Mouse (Mus musculus): ENCODE measurements around the gene Emp1. TPM values are rescaled to one million over a fixed set of nuclear protein-coding genes. Genes with fewer than 3 reads are reported as not detected.

The Emp1 gene
- polyA plus RNA-seq, 1 experiment from 2014 or later, result 28.8 TPM

GRCm38 (mm10) chr6:135400306-135400705 lies 38.0 kb downstream of the Emp1 start:
- H3K9me3 ChIP-seq (ENCODE audit: control insufficient read depth, low read depth, low read length), result no peaks in the 10 kb centered on the region
- no peak overlapping the region for H3K27ac ChIP-seq (ENCODE audit: low read length)
- H3K4me3 ChIP-seq (ENCODE audit: low read depth, low read length), result no peak overlapping the region
- WGBS, result 36% methylated on average over 3 of the region's 3 CpGs
- no peaks in the 10 kb centered on the region for H3K27me3 ChIP-seq (ENCODE audit: control insufficient read depth, insufficient read depth, low read length)
- no peak for ATAC-seq (ENCODE audit: insufficient number of reproducible peaks, insufficient read depth, low FRiP score, low read depth)
- no peak overlapping the region for H3K9ac ChIP-seq (replicated peaks; ENCODE audit: low read depth, low read length)
- H3K4me2 ChIP-seq (replicated peaks; ENCODE audit: low read depth, low read length), result no peak overlapping the region
- H3K4me1 ChIP-seq (ENCODE audit: control insufficient read depth, insufficient read depth, low read length), result no peaks in the 10 kb centered on the region
- H3K36me3 ChIP-seq (ENCODE audit: control insufficient read depth, insufficient read depth, low read length), result no peaks in the 10 kb centered on the region

GRCm38 (mm10) chr6:135405093-135405492 lies 42.7 kb downstream of the Emp1 start:
- Histone ChIP-seq H3K27me3 (ENCODE audit: control insufficient read depth, insufficient read depth, low read length) (no peaks in the 10 kb centered on the region), H3K4me2 (replicated peaks; ENCODE audit: low read depth, low read length) (no peak overlapping the region), H3K36me3 (ENCODE audit: control insufficient read depth, insufficient read depth, low read length) (no peaks in the 10 kb centered on the region), H3K4me3 (ENCODE audit: low read depth, low read length) (no peak overlapping the region), H3K4me1 (ENCODE audit: control insufficient read depth, insufficient read depth, low read length) (no peaks in the 10 kb centered on the region), H3K9me3 (ENCODE audit: control insufficient read depth, low read depth, low read length) (no peaks in the 10 kb centered on the region), H3K9ac (replicated peaks; ENCODE audit: low read depth, low read length) (no peak overlapping the region), H3K27ac (ENCODE audit: low read length) (no peak overlapping the region)
- ATAC-seq (ENCODE audit: insufficient number of reproducible peaks, insufficient read depth, low FRiP score, low read depth), result no peak
- 89% methylated on average over 11 of the region's 11 CpGs for WGBS

GRCm38 (mm10) chr6:135407323-135407722 lies 45.0 kb downstream of the Emp1 start:
- H3K27me3 ChIP-seq (ENCODE audit: control insufficient read depth, insufficient read depth, low read length), result no peaks in the 10 kb centered on the region

GRCm38 (mm10) chr6:135411712-135412319 lies 49.5 kb downstream of the Emp1 start:
- no peak overlapping the region for H3K9ac ChIP-seq (replicated peaks; ENCODE audit: low read depth, low read length)
- H3K4me3 ChIP-seq (ENCODE audit: low read depth, low read length), result no peak overlapping the region
- H3K9me3 ChIP-seq (ENCODE audit: control insufficient read depth, low read depth, low read length), result no peaks in the 10 kb centered on the region
- 88% methylated on average over 10 of the region's 10 CpGs for WGBS
- ATAC-seq (ENCODE audit: insufficient number of reproducible peaks, insufficient read depth, low FRiP score, low read depth), result no peak
- no peak overlapping the region for H3K27ac ChIP-seq (ENCODE audit: low read length)
- no peaks in the 10 kb centered on the region for H3K27me3 ChIP-seq (ENCODE audit: control insufficient read depth, insufficient read depth, low read length)
- H3K4me1 ChIP-seq (ENCODE audit: control insufficient read depth, insufficient read depth, low read length), result no peaks in the 10 kb centered on the region
- no peaks in the 10 kb centered on the region for H3K36me3 ChIP-seq (ENCODE audit: control insufficient read depth, insufficient read depth, low read length)
- no peak overlapping the region for H3K4me2 ChIP-seq (replicated peaks; ENCODE audit: low read depth, low read length)

More at GRCm38 (mm10) chr6:135407323-135407722, 45.0 kb downstream of the Emp1 start:
- no peaks in the 10 kb centered on the region for H3K9me3 ChIP-seq (ENCODE audit: control insufficient read depth, low read depth, low read length)
- H3K27ac ChIP-seq (ENCODE audit: low read length), result no peak overlapping the region
- H3K36me3 ChIP-seq (ENCODE audit: control insufficient read depth, insufficient read depth, low read length), result no peaks in the 10 kb centered on the region
- H3K9ac ChIP-seq (replicated peaks; ENCODE audit: low read depth, low read length), result no peak overlapping the region
- no peaks in the 10 kb centered on the region for H3K4me1 ChIP-seq (ENCODE audit: control insufficient read depth, insufficient read depth, low read length)
- no peak overlapping the region for H3K4me3 ChIP-seq (ENCODE audit: low read depth, low read length)
- 38% methylated on average over 4 of the region's 4 CpGs for WGBS
- no peak for ATAC-seq (ENCODE audit: insufficient number of reproducible peaks, insufficient read depth, low FRiP score, low read depth)
- no peak overlapping the region for H3K4me2 ChIP-seq (replicated peaks; ENCODE audit: low read depth, low read length)

GRCm38 (mm10) chr6:135412649-135413048 lies 50.3 kb downstream of the Emp1 start:
- Histone ChIP-seq H3K9ac (replicated peaks; ENCODE audit: low read depth, low read length) (no peak overlapping the region), H3K27me3 (ENCODE audit: control insufficient read depth, insufficient read depth, low read length) (no peaks in the 10 kb centered on the region), H3K27ac (ENCODE audit: low read length) (no peak overlapping the region), H3K4me1 (ENCODE audit: control insufficient read depth, insufficient read depth, low read length) (no peaks in the 10 kb centered on the region), H3K4me3 (ENCODE audit: low read depth, low read length) (no peak overlapping the region), H3K9me3 (ENCODE audit: control insufficient read depth, low read depth, low read length) (no peaks in the 10 kb centered on the region), H3K36me3 (ENCODE audit: control insufficient read depth, insufficient read depth, low read length) (no peaks in the 10 kb centered on the region), H3K4me2 (replicated peaks; ENCODE audit: low read depth, low read length) (no peak overlapping the region)
- no peak for ATAC-seq (ENCODE audit: insufficient number of reproducible peaks, insufficient read depth, low FRiP score, low read depth)
- WGBS, result 81% methylated on average over 6 of the region's 6 CpGs

GRCm38 (mm10) chr6:135417459-135417858 lies 55.1 kb downstream of the Emp1 start:
- Histone ChIP-seq H3K9me3 (ENCODE audit: control insufficient read depth, low read depth, low read length) (no peaks in the 10 kb centered on the region), H3K27ac (ENCODE audit: low read length) (no peak overlapping the region), H3K4me1 (ENCODE audit: control insufficient read depth, insufficient read depth, low read length) (no peaks in the 10 kb centered on the region), H3K27me3 (ENCODE audit: control insufficient read depth, insufficient read depth, low read length) (no peaks in the 10 kb centered on the region), H3K9ac (replicated peaks; ENCODE audit: low read depth, low read length) (no peak overlapping the region), H3K4me2 (replicated peaks; ENCODE audit: low read depth, low read length) (no peak overlapping the region), H3K36me3 (ENCODE audit: control insufficient read depth, insufficient read depth, low read length) (no peaks in the 10 kb centered on the region), H3K4me3 (ENCODE audit: low read depth, low read length) (no peak overlapping the region)
- ATAC-seq (ENCODE audit: insufficient number of reproducible peaks, insufficient read depth, low FRiP score, low read depth), result no peak
- WGBS, result 26% methylated on average over 5 of the region's 5 CpGs

- no peak overlapping the region for H3K27ac ChIP-seq (ENCODE audit: low read length)
- H3K4me1 ChIP-seq (ENCODE audit: control insufficient read depth, insufficient read depth, low read length), result no peaks in the 10 kb centered on the region
- H3K27me3 ChIP-seq (ENCODE audit: control insufficient read depth, insufficient read depth, low read length), result no peaks in the 10 kb centered on the region
- H3K4me3 ChIP-seq (ENCODE audit: low read depth, low read length), result no peak overlapping the region
- no peak overlapping the region for H3K4me2 ChIP-seq (replicated peaks; ENCODE audit: low read depth, low read length)
- WGBS, result 70% methylated on average over 8 of the region's 8 CpGs
- no peak for ATAC-seq (ENCODE audit: insufficient number of reproducible peaks, insufficient read depth, low FRiP score, low read depth)
- H3K36me3 ChIP-seq (ENCODE audit: control insufficient read depth, insufficient read depth, low read length), result no peaks in the 10 kb centered on the region
- H3K9me3 ChIP-seq (ENCODE audit: control insufficient read depth, low read depth, low read length), result no peaks in the 10 kb centered on the region
- H3K9ac ChIP-seq (replicated peaks; ENCODE audit: low read depth, low read length), result no peak overlapping the region
These were observed 56.0 kb downstream of the Emp1 start for GRCm38 (mm10) chr6:135418223-135418824.

GRCm38 (mm10) chr6:135428246-135428645 lies 65.9 kb downstream of the Emp1 start:
- H3K27ac ChIP-seq (ENCODE audit: low read length), result no peak overlapping the region
- H3K9ac ChIP-seq (replicated peaks; ENCODE audit: low read depth, low read length), result no peak overlapping the region
- 78% methylated on average over 2 of the region's 2 CpGs for WGBS
- no peak overlapping the region for H3K4me2 ChIP-seq (replicated peaks; ENCODE audit: low read depth, low read length)
- H3K4me1 ChIP-seq (ENCODE audit: control insufficient read depth, insufficient read depth, low read length), result no peaks in the 10 kb centered on the region
- no peak for ATAC-seq (ENCODE audit: insufficient number of reproducible peaks, insufficient read depth, low FRiP score, low read depth)
- no peaks in the 10 kb centered on the region for H3K9me3 ChIP-seq (ENCODE audit: control insufficient read depth, low read depth, low read length)
- no peaks in the 10 kb centered on the region for H3K36me3 ChIP-seq (ENCODE audit: control insufficient read depth, insufficient read depth, low read length)
- H3K27me3 ChIP-seq (ENCODE audit: control insufficient read depth, insufficient read depth, low read length), result no peaks in the 10 kb centered on the region
- no peak overlapping the region for H3K4me3 ChIP-seq (ENCODE audit: low read depth, low read length)

All from stomach, embryonic 14.5 days (tissue).